In the genomic region with DNA sequence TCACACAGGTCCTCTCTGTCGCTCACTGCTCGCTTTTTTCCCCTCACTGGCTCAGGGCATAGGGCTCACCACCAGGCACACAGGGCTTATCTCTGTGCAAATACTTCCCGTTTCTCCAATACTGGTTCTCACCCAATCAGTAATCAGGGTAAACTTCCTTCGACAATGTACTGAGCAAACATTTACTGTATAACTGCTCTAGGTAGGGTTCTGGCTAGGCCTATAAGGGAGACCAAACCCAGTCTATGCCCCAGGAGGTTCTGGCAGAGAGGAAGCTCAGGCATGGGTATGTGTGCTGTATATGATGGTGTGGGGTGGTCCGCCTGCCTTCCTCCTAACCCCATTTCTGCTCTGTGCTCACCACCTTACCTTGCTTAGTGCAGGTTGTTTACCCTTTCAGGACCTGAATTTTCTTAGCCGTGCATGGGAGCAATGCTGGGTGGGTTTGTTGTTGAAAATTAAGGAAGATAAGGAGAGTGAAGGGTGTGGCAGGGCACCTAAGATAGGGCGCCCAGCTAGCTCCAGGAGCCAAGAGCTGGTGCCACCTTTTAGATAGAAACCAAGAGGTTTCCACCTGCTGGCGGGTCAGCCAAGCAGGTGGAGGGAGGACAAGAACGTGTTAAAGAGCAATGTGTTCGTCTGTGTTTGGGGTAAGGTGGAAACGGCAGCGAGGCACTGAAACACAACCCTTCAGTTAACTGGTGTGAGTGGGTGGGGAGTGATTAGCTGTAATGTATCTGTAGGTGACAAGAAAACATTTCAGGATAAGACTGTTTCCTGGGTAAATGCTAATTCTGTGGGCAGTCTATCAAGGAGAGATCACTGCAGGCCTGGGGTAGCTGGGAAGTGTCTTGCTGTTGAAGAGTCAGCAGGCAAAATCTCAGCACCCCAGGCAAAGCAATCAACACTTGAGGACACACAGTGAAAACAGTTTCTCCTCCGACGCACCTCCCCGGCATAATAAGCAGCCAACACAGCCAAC, we compare ENCODE assay signal across 15 mouse cellular contexts. TPM values are rescaled to one million over a fixed set of nuclear protein-coding genes. Genes with fewer than 3 reads are reported as not detected.
A peak's percentile ranks its signal among the peaks of the same experiment; 100 is the strongest.
DNase-seq lines count a peak whose midpoint lies in the region; ATAC-seq lines count a peak whose summit lies in the region.
"Had no signal": no experiment of that assay in that cellular context is flagged by ENCODE, and none has a peak within 500 bp of the region (broad histone marks: within the 10 kb centered on the region; RNA-seq: fewer than 3 reads in every experiment).

No protein-coding gene starts in this region.

- ATAC-seq in lung, embryonic 16.5 days (ENCODE audit: low read depth): peak; percentile 87
- peak; percentile 31 for ATAC-seq in granulocyte monocyte progenitor cell, adult 5-6 weeks (replicated peaks; ENCODE audit: poor library complexity, severe bottlenecking)
- ATAC-seq in liver, embryonic 16.5 days (ENCODE audit: low read depth): peak; percentile 70
- ATAC-seq in stomach, embryonic 16.5 days (ENCODE audit: insufficient read depth, low FRiP score): peak; percentile 93
- no peak for ATAC-seq in kidney, embryonic 15.5 days (replicated peaks; ENCODE audit: low FRiP score)
- ATAC-seq in kidney, embryonic 14.5 days (ENCODE audit: low FRiP score, low TSS enrichment): no peak
- ATAC-seq: forebrain, embryonic 13.5 days; midbrain, embryonic 16.5 days had no signal

- peak overlapping the region; percentile 34 for H3K27ac ChIP-seq in lung, embryonic 16.5 days (ENCODE audit: low read length)
- peak overlapping the region; percentile 31; the same call in 1 of the 2 replicates for H3K27ac ChIP-seq in liver, embryonic 16.5 days (ENCODE audit: low read length)
- peak overlapping the region; percentile 81 for H3K27ac ChIP-seq in stomach, embryonic 16.5 days (ENCODE audit: low read length)
- H3K27ac ChIP-seq in kidney, embryonic 15.5 days: no peak overlapping the region
- H3K27ac ChIP-seq in kidney, embryonic 14.5 days (ENCODE audit: low read depth, low read length): no peak overlapping the region
- H3K27ac ChIP-seq: forebrain, embryonic 13.5 days; hindbrain, embryonic 12.5 days; limb, embryonic 13.5 days had no signal

- H3K36me3 ChIP-seq in lung, embryonic 16.5 days (ENCODE audit: control insufficient read depth, insufficient read depth, low read length): no peaks in the 10 kb centered on the region
- no peaks in the 10 kb centered on the region for H3K36me3 ChIP-seq in liver, embryonic 16.5 days (ENCODE audit: control insufficient read depth, insufficient read depth)
- H3K36me3 ChIP-seq in stomach, embryonic 16.5 days (ENCODE audit: control insufficient read depth, insufficient read depth, low read length): no peaks in the 10 kb centered on the region
- H3K36me3 ChIP-seq in kidney, embryonic 15.5 days: no peaks in the 10 kb centered on the region
- H3K36me3 ChIP-seq in kidney, embryonic 14.5 days (ENCODE audit: control insufficient read depth, insufficient read depth, low read length): no peaks in the 10 kb centered on the region
- H3K36me3 ChIP-seq: hindbrain, embryonic 12.5 days; limb, embryonic 13.5 days had no signal

- H3K4me1 ChIP-seq in lung, embryonic 16.5 days (replicated peaks; ENCODE audit: control insufficient read depth, insufficient read depth, low read length): peaks cover 18% of the 10 kb centered on the region
- H3K4me1 ChIP-seq in liver, embryonic 16.5 days (ENCODE audit: control insufficient read depth, low read depth, low read length): peaks cover 20% of the 10 kb centered on the region
- H3K4me1 ChIP-seq in stomach, embryonic 16.5 days (ENCODE audit: control insufficient read depth, insufficient read depth, low read length): peaks cover 17% of the 10 kb centered on the region
- no peaks in the 10 kb centered on the region for H3K4me1 ChIP-seq in kidney, embryonic 15.5 days
- no peaks in the 10 kb centered on the region for H3K4me1 ChIP-seq in kidney, embryonic 14.5 days (ENCODE audit: control insufficient read depth, insufficient read depth, low read length)
- H3K4me1 ChIP-seq: forebrain, embryonic 13.5 days; hindbrain, embryonic 12.5 days; limb, embryonic 13.5 days had no signal

- H3K4me2 ChIP-seq in lung, embryonic 16.5 days (ENCODE audit: low read depth, low read length): peak overlapping the region; percentile 13
- H3K4me2 ChIP-seq in liver, embryonic 16.5 days (ENCODE audit: low read depth, low read length): peak overlapping the region; percentile 30; the same call in 1 of the 2 replicates
- H3K4me2 ChIP-seq in stomach, embryonic 16.5 days (ENCODE audit: low read depth, low read length): peak overlapping the region; percentile 10; the same call in 1 of the 2 replicates
- H3K4me2 ChIP-seq in kidney, embryonic 15.5 days: no peak overlapping the region
- no peak overlapping the region for H3K4me2 ChIP-seq in kidney, embryonic 14.5 days (replicated peaks; ENCODE audit: low read depth, low read length)
- H3K4me2 ChIP-seq: forebrain, embryonic 13.5 days; hindbrain, embryonic 12.5 days; limb, embryonic 13.5 days had no signal

- DNase-seq in lung, postnatal 10 days: no peak
- no peak for DNase-seq in frontal cortex, postnatal 36 days (ENCODE audit: low spot score in 2 of 2)
- DNase-seq: adrenal gland, postnatal 10 days; cerebellum, adult 18-20 months; gastrocnemius, postnatal 25 days had no signal

- no peak overlapping the region for H3K4me3 ChIP-seq in lung, embryonic 16.5 days (ENCODE audit: low read length)
- H3K4me3 ChIP-seq in liver, embryonic 16.5 days (ENCODE audit: low read depth, low read length): no peak overlapping the region
- no peak overlapping the region for H3K4me3 ChIP-seq in stomach, embryonic 16.5 days (replicated peaks; ENCODE audit: low read length)
- H3K4me3 ChIP-seq in kidney, embryonic 15.5 days (replicated peaks): no peak overlapping the region
- no peak overlapping the region for H3K4me3 ChIP-seq in kidney, embryonic 14.5 days (ENCODE audit: low read length)
- H3K4me3 ChIP-seq: forebrain, embryonic 13.5 days; hindbrain, embryonic 12.5 days; limb, embryonic 13.5 days had no signal

- H3K9me3 ChIP-seq in lung, embryonic 16.5 days (ENCODE audit: control insufficient read depth, low read length): no peaks in the 10 kb centered on the region
- no peaks in the 10 kb centered on the region for H3K9me3 ChIP-seq in liver, embryonic 16.5 days (replicated peaks; ENCODE audit: control insufficient read depth, low read length)
- H3K9me3 ChIP-seq in stomach, embryonic 16.5 days (replicated peaks; ENCODE audit: control insufficient read depth, low read length): no peaks in the 10 kb centered on the region
- no peaks in the 10 kb centered on the region for H3K9me3 ChIP-seq in kidney, embryonic 15.5 days (replicated peaks)
- H3K9me3 ChIP-seq in kidney, embryonic 14.5 days (ENCODE audit: control insufficient read depth, low read length): no peaks in the 10 kb centered on the region
- H3K9me3 ChIP-seq: forebrain, embryonic 13.5 days; hindbrain, embryonic 12.5 days; limb, embryonic 13.5 days had no signal

- 51% methylated on average over 15 of the region's 15 CpGs for WGBS in lung, embryonic 16.5 days
- WGBS in liver, embryonic 16.5 days (ENCODE audit: insufficient replicate concordance): 17% methylated on average over 15 of the region's 15 CpGs
- 54% methylated on average over 15 of the region's 15 CpGs for WGBS in stomach, embryonic 16.5 days
- 74% methylated on average over 15 of the region's 15 CpGs for WGBS in kidney, embryonic 15.5 days
- WGBS in kidney, embryonic 14.5 days: 73% methylated on average over 15 of the region's 15 CpGs

- no peaks in the 10 kb centered on the region; the same call in 1 of the 2 replicates for H3K27me3 ChIP-seq in lung, embryonic 16.5 days (ENCODE audit: control insufficient read depth, insufficient read depth, low read depth, low read length)
- H3K27me3 ChIP-seq in liver, embryonic 16.5 days (ENCODE audit: control insufficient read depth, insufficient read depth, low read depth, low read length): no peaks in the 10 kb centered on the region; the same call in none of the 2 replicates
- H3K27me3 ChIP-seq in stomach, embryonic 16.5 days (ENCODE audit: control insufficient read depth, insufficient read depth, low read length): no peaks in the 10 kb centered on the region
- H3K27me3 ChIP-seq in kidney, embryonic 15.5 days: no peaks in the 10 kb centered on the region
- no peaks in the 10 kb centered on the region for H3K27me3 ChIP-seq in kidney, embryonic 14.5 days (ENCODE audit: control insufficient read depth, insufficient read depth, low read length)
- H3K27me3 ChIP-seq: forebrain, embryonic 13.5 days; hindbrain, embryonic 12.5 days; limb, embryonic 13.5 days had no signal

- H3K9ac ChIP-seq in lung, embryonic 16.5 days (ENCODE audit: low read length): no peak overlapping the region
- no peak overlapping the region for H3K9ac ChIP-seq in liver, embryonic 16.5 days (ENCODE audit: low read depth, low read length)
- peak overlapping the region; percentile 42; the same call in 1 of the 2 replicates for H3K9ac ChIP-seq in stomach, embryonic 16.5 days (ENCODE audit: low read length)
- H3K9ac ChIP-seq in kidney, embryonic 15.5 days: no peak overlapping the region
- H3K9ac ChIP-seq in kidney, embryonic 14.5 days (ENCODE audit: low read depth, low read length): no peak overlapping the region
- H3K9ac ChIP-seq: forebrain, embryonic 13.5 days; hindbrain, embryonic 12.5 days; limb, embryonic 13.5 days had no signal

RNA-seq across cellular contexts. Expression of a gene that starts 14.8 kb away (rescaled TPM):
- 332 and 342 TPM in 2 replicates for polyA plus RNA-seq in lung, embryonic 16.5 days (2015; fragmentation: Nextera tagmentation; extraction: Ambion mirVana)
- 278 and 296 TPM in 2 replicates for total RNA-seq in granulocyte monocyte progenitor cell, adult 5-6 weeks (2014; fragmentation: Nextera tagmentation)
- total RNA-seq in granulocyte monocyte progenitor cell, adult 5-6 weeks (2017): 176 and 201 TPM in 2 replicates
- 158 and 165 TPM in 2 replicates for polyA plus RNA-seq in liver, embryonic 16.5 days (2015; fragmentation: Nextera tagmentation; extraction: Ambion mirVana)
- 383 and 401 TPM in 2 replicates for polyA plus RNA-seq in stomach, embryonic 16.5 days (2015; fragmentation: Nextera tagmentation; extraction: Ambion mirVana)
- 323 and 334 TPM in 2 replicates for polyA plus RNA-seq in kidney, embryonic 15.5 days (2015; fragmentation: Nextera tagmentation; extraction: Ambion mirVana)
- 314 and 356 TPM in 2 replicates for polyA plus RNA-seq in kidney, embryonic 14.5 days (2014; fragmentation: Nextera tagmentation; extraction: Ambion mirVana)

RNA-seq across cellular contexts. Expression of a gene that starts 50.3 kb away (rescaled TPM):
- 20.7 and 20.9 TPM in 2 replicates for polyA plus RNA-seq in lung, embryonic 16.5 days (2015; fragmentation: Nextera tagmentation; extraction: Ambion mirVana)
- 33.1 and 44.6 TPM in 2 replicates for total RNA-seq in granulocyte monocyte progenitor cell, adult 5-6 weeks (2014; fragmentation: Nextera tagmentation)
- 24.1 and 26.6 TPM in 2 replicates for total RNA-seq in granulocyte monocyte progenitor cell, adult 5-6 weeks (2017)
- 5.4 and 6.9 TPM in 2 replicates for polyA plus RNA-seq in liver, embryonic 16.5 days (2015; fragmentation: Nextera tagmentation; extraction: Ambion mirVana)
- 16.8 and 17.1 TPM in 2 replicates for polyA plus RNA-seq in stomach, embryonic 16.5 days (2015; fragmentation: Nextera tagmentation; extraction: Ambion mirVana)
- 22.3 and 23.0 TPM in 2 replicates for polyA plus RNA-seq in kidney, embryonic 15.5 days (2015; fragmentation: Nextera tagmentation; extraction: Ambion mirVana)
- polyA plus RNA-seq in kidney, embryonic 14.5 days (2014; fragmentation: Nextera tagmentation; extraction: Ambion mirVana): 13.1 and 19.1 TPM in 2 replicates

Comparison
In these comparisons a context has a peak if more than half of its experiments do, and no peak if none do; other contexts are left out.
1. ATAC-seq: peak in lung, embryonic 16.5 days (single experiment), granulocyte monocyte progenitor cell, adult 5-6 weeks (single experiment), liver, embryonic 16.5 days (single experiment) and stomach, embryonic 16.5 days (single experiment); none in kidney, embryonic 15.5 days (single experiment) and kidney, embryonic 14.5 days (single experiment).
2. H3K27ac ChIP-seq: peak in lung, embryonic 16.5 days (single experiment), liver, embryonic 16.5 days (single experiment) and stomach, embryonic 16.5 days (single experiment); none in kidney, embryonic 15.5 days (single experiment) and kidney, embryonic 14.5 days (single experiment).
3. H3K4me2 ChIP-seq: peak in lung, embryonic 16.5 days (single experiment), liver, embryonic 16.5 days (single experiment) and stomach, embryonic 16.5 days (single experiment); none in kidney, embryonic 15.5 days (single experiment) and kidney, embryonic 14.5 days (single experiment).